ENCODE assay signal across 17 mouse cellular contexts in genomic region chr8:86881951-86882350, GRCm38 (mm10). TPM values are rescaled to one million over a fixed set of nuclear protein-coding genes. Genes with fewer than 3 reads are reported as not detected.
DNase-seq lines count a peak whose midpoint lies in the region; ATAC-seq and TF ChIP-seq lines count a peak whose summit lies in the region.
"Had no signal": no experiment of that assay in that cellular context is flagged by ENCODE, and none has a peak within 500 bp of the region (broad histone marks: within the 10 kb centered on the region; RNA-seq: fewer than 3 reads in every experiment).

No protein-coding gene starts in this region.

- peaks cover 75% of the 10 kb centered on the region for H3K79me2 ChIP-seq in myocyte (ENCODE audit: control insufficient read depth, insufficient read depth)

- no peak overlapping the region for H3K4me3 ChIP-seq in heart, embryonic 10.5 days
- 0 out of 2 replicates have a peak overlapping the region, but pooled peaks have one; percentile 7 for H3K4me3 ChIP-seq in limb, embryonic 12.5 days (replicated peaks)
- no peak overlapping the region for H3K4me3 ChIP-seq in limb, embryonic 10.5 days
- H3K4me3 ChIP-seq in embryonic facial prominence, embryonic 14.5 days (ENCODE audit: low read depth, low read length), result no peak overlapping the region
- no peak overlapping the region for H3K4me3 ChIP-seq in myocyte
- H3K4me3 ChIP-seq: liver, embryonic 15.5 days had no signal

- no peak overlapping the region for H3K27ac ChIP-seq in heart, embryonic 10.5 days
- peak overlapping the region; percentile 35; the same call in 1 of the 2 replicates for H3K27ac ChIP-seq in limb, embryonic 12.5 days
- H3K27ac ChIP-seq in limb, embryonic 10.5 days, result no peak overlapping the region
- no peak overlapping the region for H3K27ac ChIP-seq in embryonic facial prominence, embryonic 14.5 days (replicated peaks; ENCODE audit: low read depth, low read length)
- H3K27ac ChIP-seq: hindbrain, embryonic 15.5 days; liver, embryonic 15.5 days had no signal

- 70% methylated on average over 9 of the region's 9 CpGs for WGBS in heart, embryonic 10.5 days
- 54% methylated on average over 9 of the region's 9 CpGs for WGBS in limb, embryonic 12.5 days
- 83% methylated on average over 9 of the region's 9 CpGs for WGBS in limb, embryonic 10.5 days
- WGBS in embryonic facial prominence, embryonic 14.5 days, result 79% methylated on average over 9 of the region's 9 CpGs

- H3K36me3 ChIP-seq in heart, embryonic 10.5 days, result peaks cover 10% of the 10 kb centered on the region; the same call in 1 of the 2 replicates
- peaks cover 13% of the 10 kb centered on the region; the same call in 1 of the 2 replicates for H3K36me3 ChIP-seq in limb, embryonic 12.5 days
- H3K36me3 ChIP-seq in limb, embryonic 10.5 days, result peaks cover 30% of the 10 kb centered on the region
- peaks cover 7% of the 10 kb centered on the region for H3K36me3 ChIP-seq in embryonic facial prominence, embryonic 14.5 days (ENCODE audit: control insufficient read depth, insufficient read depth, low read length)
- H3K36me3 ChIP-seq in myocyte (ENCODE audit: control insufficient read depth, insufficient read depth), result no peaks in the 10 kb centered on the region
- H3K36me3 ChIP-seq: hindbrain, embryonic 15.5 days had no signal

- ATAC-seq in limb, embryonic 12.5 days (ENCODE audit: insufficient number of reproducible peaks, insufficient read depth, low FRiP score, low TSS enrichment, low read depth), result no peak
- ATAC-seq in embryonic facial prominence, embryonic 14.5 days (ENCODE audit: low read depth), result no peak
- ATAC-seq: forebrain, embryonic 16.5 days; Patski had no signal

- H3K9ac ChIP-seq in limb, embryonic 12.5 days (replicated peaks), result peak overlapping the region; percentile 27; the same call in 1 of the 2 replicates
- H3K9ac ChIP-seq in embryonic facial prominence, embryonic 14.5 days (ENCODE audit: low read depth, low read length), result peak overlapping the region; percentile 40; the same call in 1 of the 2 replicates
- H3K9ac ChIP-seq: hindbrain, embryonic 15.5 days; liver, embryonic 15.5 days had no signal

- peak; percentile 84 for DNase-seq in heart, adult 11 months
- no peak for DNase-seq in heart, embryonic 10.5 days (ENCODE audit: low spot score)
- no peak for DNase-seq in limb, embryonic 10.5 days (ENCODE audit: low spot score)
- no peak for DNase-seq in embryonic facial prominence, embryonic 14.5 days (ENCODE audit: low spot score)
- no peak for DNase-seq in cerebellum, adult 11 months
- no peak for DNase-seq in right cerebral cortex, adult 18-20 months
- DNase-seq: adrenal gland, postnatal 25 days; cerebellum, adult 8-10 months; gastrocnemius, postnatal 25 days; kidney, postnatal 14 days; thymus, postnatal 36 days had no signal

- peaks cover 37% of the 10 kb centered on the region for H3K4me1 ChIP-seq in heart, embryonic 10.5 days
- H3K4me1 ChIP-seq in limb, embryonic 12.5 days (replicated peaks), result peaks cover 32% of the 10 kb centered on the region
- H3K4me1 ChIP-seq in limb, embryonic 10.5 days, result peaks cover 28% of the 10 kb centered on the region
- H3K4me1 ChIP-seq in embryonic facial prominence, embryonic 14.5 days (ENCODE audit: control insufficient read depth, insufficient read depth, low read length), result peaks cover 20% of the 10 kb centered on the region

- no peaks in the 10 kb centered on the region for H3K9me3 ChIP-seq in heart, embryonic 10.5 days
- H3K9me3 ChIP-seq in limb, embryonic 12.5 days, result no peaks in the 10 kb centered on the region
- H3K9me3 ChIP-seq in limb, embryonic 10.5 days (replicated peaks), result no peaks in the 10 kb centered on the region
- H3K9me3 ChIP-seq in embryonic facial prominence, embryonic 14.5 days (ENCODE audit: control insufficient read depth, low read length), result no peaks in the 10 kb centered on the region
- H3K9me3 ChIP-seq: hindbrain, embryonic 15.5 days; liver, embryonic 15.5 days had no signal

- no peaks in the 10 kb centered on the region for H3K27me3 ChIP-seq in heart, embryonic 10.5 days (ENCODE audit: insufficient read depth, poor library complexity, severe bottlenecking)
- H3K27me3 ChIP-seq in limb, embryonic 12.5 days, result no peaks in the 10 kb centered on the region
- H3K27me3 ChIP-seq in limb, embryonic 10.5 days (ENCODE audit: low read depth, poor library complexity, severe bottlenecking), result no peaks in the 10 kb centered on the region
- H3K27me3 ChIP-seq in embryonic facial prominence, embryonic 14.5 days (replicated peaks; ENCODE audit: control insufficient read depth, insufficient read depth, low read length), result no peaks in the 10 kb centered on the region
- H3K27me3 ChIP-seq in myocyte (ENCODE audit: control insufficient read depth, insufficient read depth, insufficient read length), result no peaks in the 10 kb centered on the region
- H3K27me3 ChIP-seq: hindbrain, embryonic 15.5 days; liver, embryonic 15.5 days; Patski had no signal

- TF ChIP-seq POLR2A in myocyte (IDR thresholded peaks at IDR 0.05; ENCODE audit: insufficient read length, low read depth), result no peak

- no peak overlapping the region for H3ac ChIP-seq in myocyte (ENCODE audit: control insufficient read depth, insufficient read length)

- peak overlapping the region; percentile 16; the same call in 1 of the 2 replicates for H3K4me2 ChIP-seq in limb, embryonic 12.5 days
- no peak overlapping the region for H3K4me2 ChIP-seq in embryonic facial prominence, embryonic 14.5 days (ENCODE audit: low read depth, low read length)
- H3K4me2 ChIP-seq in myocyte (ENCODE audit: low read depth), result peak overlapping the region; percentile 54

TF ChIP-seq in myocyte, 11 proteins besides CTCF, POLR2A, EP300 and RAD21:
- TF ChIP-seq POLR2AphosphoS2 (IDR thresholded peaks at IDR 0.05; ENCODE audit: insufficient read length, low read depth) (no peak), REST (IDR thresholded peaks at IDR 0.05; ENCODE audit: insufficient read depth, insufficient read length) (no peak), TCF12 (IDR thresholded peaks at IDR 0.05; ENCODE audit: insufficient read depth, poor library complexity, severe bottlenecking) (no peak), TCF3 (IDR thresholded peaks at IDR 0.05; ENCODE audit: insufficient read length, low read depth) (no peak), SRF (IDR thresholded peaks at IDR 0.05; ENCODE audit: control insufficient read depth, insufficient read length, low read depth) (no peak), USF1 (IDR thresholded peaks at IDR 0.05; ENCODE audit: low read depth) (no peak), MAX (IDR thresholded peaks at IDR 0.05; ENCODE audit: low read depth) (no peak), MYOD1 (IDR thresholded peaks at IDR 0.05; ENCODE audit: control insufficient read depth in 1 of 3, insufficient read length in 2 of 3, low read depth in 2 of 3) (no peak), CEBPB (IDR thresholded peaks at IDR 0.05; ENCODE audit: insufficient read depth, poor library complexity, severe bottlenecking) (no peak), MYOG (IDR thresholded peaks at IDR 0.05; ENCODE audit: control insufficient read depth in 1 of 3, insufficient read depth in 1 of 3, insufficient read length in 2 of 3, low read depth in 2 of 3) (no peak)

RNA-seq across cellular contexts. Expression of gene N4bp1, which starts 3.1 kb away (rescaled TPM):
- 6.6 and 9.9 TPM in 2 replicates for polyA plus RNA-seq in heart, embryonic 10.5 days (2016; fragmentation: Nextera tagmentation; extraction: Ambion mirVana)
- 11.9 and 12.4 TPM in 2 replicates for polyA plus RNA-seq in limb, embryonic 12.5 days (2016; fragmentation: Nextera tagmentation; extraction: Ambion mirVana)
- polyA plus RNA-seq in limb, embryonic 10.5 days (2016; fragmentation: Nextera tagmentation; extraction: Ambion mirVana), result 9.0 and 11.1 TPM in 2 replicates
- 10.6 and 10.7 TPM in 2 replicates for polyA plus RNA-seq in embryonic facial prominence, embryonic 14.5 days (2014; fragmentation: Nextera tagmentation; extraction: Ambion mirVana)
- 7.6 TPM for polyA plus RNA-seq in myocyte (2012; fragmentation: generic; extraction: Trizol)
